Mouse (Mus musculus): ENCODE measurements at regions not wholly inside any gene's neighbourhood (a gene's known extent, or its start where the extent isn't known, plus 50 kb on each side); places are given as distances from the start of the nearest gene placed in this dataset.

- H3K27me3 ChIP-seq (ENCODE audit: control insufficient read depth, insufficient read depth, low read length): no peaks in the 10 kb centered on the region
- no peaks in the 10 kb centered on the region; a peak in 1 of 4 replicates for H3K4me1 ChIP-seq (replicated peaks; ENCODE audit: control insufficient read depth in 2 of 2, insufficient read depth in 2 of 2, low read length in 1 of 2)
- TF ChIP-seq EP300 (IDR thresholded peaks at IDR 0.05; ENCODE audit: low read depth) (no peak), CTCF (IDR thresholded peaks at IDR 0.05; ENCODE audit: low read depth) (no peak)
- no peaks in the 10 kb centered on the region for H3K36me3 ChIP-seq (replicated peaks; ENCODE audit: control insufficient read depth, insufficient read depth, low read depth)
- WGBS (ENCODE audit: insufficient replicate concordance): 74% methylated on average over 4 of the region's 4 CpGs
- H3K9ac ChIP-seq (replicated peaks): no peak overlapping the region
- no peak for DNase-seq (ENCODE audit: low read depth in 3 of 3, low spot score in 3 of 3)
- no peak overlapping the region for H3K4me2 ChIP-seq (ENCODE audit: low read depth)
- H3K4me3 ChIP-seq (ENCODE audit: insufficient read depth in 1 of 2, low read depth in 2 of 2, low read length in 2 of 2): no peak overlapping the region
- H3K27ac ChIP-seq: no peak overlapping the region
- H3K9me3 ChIP-seq (ENCODE audit: control insufficient read depth, low read length): no peaks in the 10 kb centered on the region
- ATAC-seq (ENCODE audit: insufficient read depth): no peak
These were observed 162.0 kb downstream of the Cemip2 start for GRCm38 (mm10) chr19:21940114-21940513.

DNA sequence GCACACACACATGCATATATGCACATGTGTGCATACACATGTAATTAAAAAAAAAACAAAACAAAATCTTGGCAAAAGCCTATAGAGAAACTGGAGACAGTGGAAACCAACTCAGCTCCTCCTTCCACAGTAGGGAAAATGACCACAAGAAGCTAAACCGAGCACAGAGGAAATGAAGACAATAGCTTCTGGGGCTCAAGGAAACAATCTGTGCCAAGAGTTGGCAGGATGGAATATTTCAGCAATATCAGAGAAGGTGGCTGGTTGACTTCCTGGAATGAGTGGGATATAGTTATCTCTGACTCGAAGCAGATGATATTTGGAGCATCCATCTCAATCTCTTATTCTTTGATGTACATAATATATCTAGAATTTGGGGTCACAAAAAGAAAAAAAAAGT, 163.6 kb downstream of the Cemip2 start:
- no peaks in the 10 kb centered on the region for H3K9me3 ChIP-seq (ENCODE audit: control insufficient read depth, low read length)
- no peak overlapping the region for H3K4me2 ChIP-seq (ENCODE audit: low read depth)
- H3K36me3 ChIP-seq (replicated peaks; ENCODE audit: control insufficient read depth, insufficient read depth, low read depth): no peaks in the 10 kb centered on the region
- no peaks in the 10 kb centered on the region for H3K27me3 ChIP-seq (ENCODE audit: control insufficient read depth, insufficient read depth, low read length)
- 10% methylated on average over 2 of the region's 2 CpGs for WGBS (ENCODE audit: insufficient replicate concordance)
- H3K4me3 ChIP-seq (ENCODE audit: insufficient read depth in 1 of 2, low read depth in 2 of 2, low read length in 2 of 2): no peak overlapping the region
- H3K9ac ChIP-seq (replicated peaks): no peak overlapping the region
- no peaks in the 10 kb centered on the region; a peak in 1 of 4 replicates for H3K4me1 ChIP-seq (replicated peaks; ENCODE audit: control insufficient read depth in 2 of 2, insufficient read depth in 2 of 2, low read length in 1 of 2)
- no peak for DNase-seq (ENCODE audit: low read depth in 3 of 3, low spot score in 3 of 3)
- no peak for TF ChIP-seq CTCF (IDR thresholded peaks at IDR 0.05; ENCODE audit: low read depth)
- TF ChIP-seq EP300 (IDR thresholded peaks at IDR 0.05; ENCODE audit: low read depth): no peak
- H3K27ac ChIP-seq: no peak overlapping the region
- ATAC-seq (ENCODE audit: insufficient read depth): no peak

- Histone ChIP-seq H3K27ac (no peak overlapping the region), H3K4me1 (replicated peaks; ENCODE audit: control insufficient read depth in 2 of 2, insufficient read depth in 2 of 2, low read length in 1 of 2) (no peaks in the 10 kb centered on the region; a peak in 1 of 4 replicates), H3K9ac (replicated peaks) (no peak overlapping the region), H3K27me3 (ENCODE audit: control insufficient read depth, insufficient read depth, low read length) (no peaks in the 10 kb centered on the region), H3K4me2 (ENCODE audit: low read depth) (peak overlapping the region; percentile 14; the same call in 1 of the 2 replicates), H3K4me3 (ENCODE audit: insufficient read depth in 1 of 2, low read depth in 2 of 2, low read length in 2 of 2) (no peak overlapping the region), H3K9me3 (ENCODE audit: control insufficient read depth, low read length) (no peaks in the 10 kb centered on the region), H3K36me3 (replicated peaks; ENCODE audit: control insufficient read depth, insufficient read depth, low read depth) (no peaks in the 10 kb centered on the region)
- no peak for TF ChIP-seq EP300 (IDR thresholded peaks at IDR 0.05; ENCODE audit: low read depth)
- TF ChIP-seq CTCF (IDR thresholded peaks at IDR 0.05; ENCODE audit: low read depth): no peak
- no peak for DNase-seq (ENCODE audit: low read depth in 3 of 3, low spot score in 3 of 3)
- 11% methylated on average over 11 of the region's 11 CpGs for WGBS (ENCODE audit: insufficient replicate concordance)
- ATAC-seq (ENCODE audit: insufficient read depth): no peak
These were observed 164.1 kb downstream of the Cemip2 start for GRCm38 (mm10) chr19:21942286-21942685.

GRCm38 (mm10) chr19:21943407-21943806, 165.3 kb downstream of the Cemip2 start:
- DNase-seq (ENCODE audit: low read depth in 3 of 3, low spot score in 3 of 3): no peak
- Histone ChIP-seq H3K27ac (no peak overlapping the region), H3K4me2 (ENCODE audit: low read depth) (no peak overlapping the region)

GRCm38 (mm10) chr19:21946262-21946922, 168.2 kb downstream of the Cemip2 start:
- DNase-seq (ENCODE audit: low read depth in 3 of 3, low spot score in 3 of 3) (no peak), ATAC-seq (ENCODE audit: insufficient read depth) (no peak)
- H3K36me3 ChIP-seq (replicated peaks; ENCODE audit: control insufficient read depth, insufficient read depth, low read depth): no peaks in the 10 kb centered on the region
- 48% methylated on average over 5 of the region's 5 CpGs for WGBS (ENCODE audit: insufficient replicate concordance)
- no peak overlapping the region for H3K27ac ChIP-seq
- H3K4me3 ChIP-seq (ENCODE audit: insufficient read depth in 1 of 2, low read depth in 2 of 2, low read length in 2 of 2): no peak overlapping the region
- H3K4me2 ChIP-seq (ENCODE audit: low read depth): no peak overlapping the region
- no peaks in the 10 kb centered on the region; a peak in 1 of 4 replicates for H3K4me1 ChIP-seq (replicated peaks; ENCODE audit: control insufficient read depth in 2 of 2, insufficient read depth in 2 of 2, low read length in 1 of 2)
- no peak for TF ChIP-seq CTCF (IDR thresholded peaks at IDR 0.05; ENCODE audit: low read depth)
- no peak for TF ChIP-seq EP300 (IDR thresholded peaks at IDR 0.05; ENCODE audit: low read depth)
- H3K9ac ChIP-seq (replicated peaks): no peak overlapping the region
- H3K27me3 ChIP-seq (ENCODE audit: control insufficient read depth, insufficient read depth, low read length): no peaks in the 10 kb centered on the region
- no peaks in the 10 kb centered on the region for H3K9me3 ChIP-seq (ENCODE audit: control insufficient read depth, low read length)

More at GRCm38 (mm10) chr19:21943407-21943806, 165.3 kb downstream of the Cemip2 start:
- Histone ChIP-seq H3K27me3 (ENCODE audit: control insufficient read depth, insufficient read depth, low read length) (no peaks in the 10 kb centered on the region), H3K4me1 (replicated peaks; ENCODE audit: control insufficient read depth in 2 of 2, insufficient read depth in 2 of 2, low read length in 1 of 2) (no peaks in the 10 kb centered on the region; a peak in 1 of 4 replicates), H3K36me3 (replicated peaks; ENCODE audit: control insufficient read depth, insufficient read depth, low read depth) (no peaks in the 10 kb centered on the region), H3K4me3 (ENCODE audit: insufficient read depth in 1 of 2, low read depth in 2 of 2, low read length in 2 of 2) (no peak overlapping the region), H3K9ac (replicated peaks) (no peak overlapping the region), H3K9me3 (ENCODE audit: control insufficient read depth, low read length) (no peaks in the 10 kb centered on the region)
- ATAC-seq (ENCODE audit: insufficient read depth): no peak
- WGBS (ENCODE audit: insufficient replicate concordance): 30% methylated on average over 4 of the region's 4 CpGs
- TF ChIP-seq EP300 (IDR thresholded peaks at IDR 0.05; ENCODE audit: low read depth) (no peak), CTCF (IDR thresholded peaks at IDR 0.05; ENCODE audit: low read depth) (peak; percentile 50; the same call in 1 of the 2 replicates)

Data from liver, embryonic 14.5 days (tissue).